Mouse (Mus musculus): ENCODE results near the gene Snrnp70.

Gene Snrnp70

DNA sequence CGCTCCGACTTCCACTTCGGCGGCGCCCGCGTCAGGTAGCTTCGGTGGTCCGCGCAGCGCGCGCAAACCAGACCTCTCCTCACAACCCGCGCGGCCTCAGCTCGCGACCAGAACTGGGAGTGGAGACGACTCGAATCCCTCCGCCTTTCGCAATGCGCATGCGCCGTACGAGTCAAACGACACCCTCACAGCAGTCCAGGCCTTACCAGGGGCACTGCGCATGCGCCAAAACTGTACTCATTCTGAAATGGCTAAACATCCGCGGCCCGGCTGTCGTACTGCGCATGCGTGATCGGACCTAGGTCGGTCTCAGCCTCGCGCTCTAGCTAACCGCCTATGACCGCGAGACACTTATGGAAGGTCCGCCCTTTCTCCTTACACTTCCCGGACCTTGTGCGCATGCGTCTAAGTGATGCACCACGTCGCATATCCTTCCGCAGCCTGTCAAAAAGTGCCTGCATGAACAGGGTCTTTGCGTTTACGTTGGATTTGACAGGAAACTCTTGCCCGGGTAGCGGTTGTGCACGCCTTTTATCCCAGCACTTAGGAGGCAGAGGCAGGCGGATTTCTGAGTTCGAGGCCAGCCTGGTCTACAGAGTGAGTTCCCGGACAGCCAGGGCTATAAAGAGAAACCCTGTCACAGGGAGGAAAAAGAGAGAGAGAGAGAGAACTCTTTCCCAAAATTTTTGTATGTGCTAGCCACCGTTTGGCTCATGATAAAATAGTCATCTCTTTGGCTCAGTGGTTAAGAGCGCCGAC, at the start of gene Snrnp70:
Gene Snrnp70 (minus strand): TSS at position 165 of the 759 bp plus-strand sequence.
- DNase-seq (ENCODE audit: low read depth) = peak; percentile 100

DNA sequence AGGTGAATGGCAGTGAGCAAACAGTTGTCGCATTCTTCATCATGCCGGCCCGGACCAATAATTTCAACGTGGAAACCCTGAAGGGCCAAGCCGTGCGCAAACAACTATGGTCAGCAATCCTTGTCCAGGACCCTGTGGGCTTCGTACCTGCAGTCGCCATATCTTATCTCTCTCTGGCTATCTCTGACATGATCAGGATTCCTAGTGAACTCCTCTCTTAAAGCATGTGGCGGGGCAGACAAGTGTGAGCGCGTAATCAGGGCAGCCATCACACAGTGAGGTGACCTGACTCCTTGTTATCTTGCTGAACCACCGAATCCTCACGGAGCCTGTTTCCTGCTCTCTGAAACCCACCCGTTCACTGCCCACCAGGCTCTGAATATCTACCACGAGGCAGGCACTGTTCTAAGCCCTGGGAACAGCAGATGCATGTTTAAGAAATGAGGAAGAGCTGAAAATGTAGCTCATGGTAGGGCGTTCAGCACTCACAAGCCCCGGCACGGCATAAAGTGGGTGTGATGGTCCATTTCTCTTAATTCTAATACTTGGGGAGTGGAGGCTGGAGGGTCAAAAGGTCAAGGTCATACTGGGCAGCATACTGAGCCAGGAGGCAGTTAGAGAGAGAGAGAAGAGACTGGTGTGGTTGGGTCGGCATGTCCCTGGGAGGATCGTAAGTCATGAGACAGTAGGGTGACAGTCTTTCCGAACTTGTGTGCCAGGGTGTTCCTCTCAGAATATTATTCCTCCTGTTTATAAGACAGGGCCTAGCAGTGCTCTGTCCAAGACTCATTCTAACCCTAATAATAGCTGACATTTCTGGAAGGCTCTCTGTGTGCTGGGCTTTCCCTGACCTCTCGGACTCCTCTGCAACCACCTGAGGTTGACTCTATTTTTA, 48.2 kb upstream of the Snrnp70 start:
- DNase-seq (ENCODE audit: low read depth) = no peak

DNA sequence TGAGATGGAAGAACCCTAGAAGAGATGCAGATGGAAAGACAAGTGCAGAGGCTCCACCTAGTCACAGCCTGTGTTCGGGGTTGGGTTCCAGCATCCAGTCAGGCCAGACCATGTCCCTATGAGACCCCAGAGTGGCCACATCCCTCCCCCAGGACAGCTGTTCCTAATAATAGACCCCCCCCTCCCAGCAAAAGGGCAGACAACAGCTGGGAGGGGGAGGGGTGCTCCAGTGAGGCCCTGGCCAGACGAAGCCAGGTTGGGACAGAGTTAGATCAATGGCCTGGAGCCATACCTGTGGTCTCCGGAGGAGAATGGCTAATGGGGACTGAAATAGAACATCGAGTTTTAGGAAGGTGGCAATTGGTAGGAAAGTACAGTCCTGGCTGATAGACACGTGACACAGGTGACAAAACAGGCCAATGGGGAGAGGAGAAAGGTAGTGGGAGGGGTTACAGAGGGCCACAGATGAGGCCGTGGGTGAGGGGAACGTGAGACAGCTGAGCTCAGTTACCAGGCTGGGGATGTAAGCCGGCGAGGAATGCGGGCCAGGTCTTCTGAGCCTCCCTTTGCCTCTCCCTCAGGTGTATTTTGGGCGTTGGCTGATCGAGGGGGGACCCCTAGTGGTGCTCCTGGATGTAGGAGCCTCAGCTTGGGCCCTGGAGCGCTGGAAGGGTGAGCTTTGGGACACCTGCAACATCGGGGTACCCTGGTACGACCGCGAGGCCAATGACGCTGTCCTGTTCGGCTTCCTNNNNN, 42.2 kb upstream of the Snrnp70 start, which contains the start of gene Ruvbl2:
Gene Ruvbl2 (minus strand): TSS at position 576 of the 756 bp plus-strand sequence.
- no peak for DNase-seq (ENCODE audit: low read depth)

DNA sequence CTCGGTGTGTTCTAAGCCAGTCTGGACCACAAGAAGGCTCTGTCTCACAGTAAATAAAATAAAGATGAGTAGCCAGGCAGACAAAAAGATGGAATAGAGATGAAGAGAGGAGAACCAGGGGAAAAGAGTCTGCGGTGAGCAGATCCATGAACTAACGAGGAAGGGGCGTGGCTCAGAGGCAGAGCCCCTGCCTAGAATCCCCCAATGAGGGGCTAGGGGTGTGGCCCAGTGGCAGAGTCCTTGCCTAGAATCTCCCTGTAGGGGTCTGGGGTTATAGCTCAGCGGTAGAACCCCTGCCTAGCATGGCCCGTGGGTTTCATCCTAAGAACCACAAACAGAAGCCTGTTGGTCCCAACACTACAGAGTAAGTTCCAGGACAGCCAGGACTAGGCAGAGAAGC, 41.5 kb upstream of the Snrnp70 start:
- no peak for DNase-seq (ENCODE audit: low read depth)

DNA sequence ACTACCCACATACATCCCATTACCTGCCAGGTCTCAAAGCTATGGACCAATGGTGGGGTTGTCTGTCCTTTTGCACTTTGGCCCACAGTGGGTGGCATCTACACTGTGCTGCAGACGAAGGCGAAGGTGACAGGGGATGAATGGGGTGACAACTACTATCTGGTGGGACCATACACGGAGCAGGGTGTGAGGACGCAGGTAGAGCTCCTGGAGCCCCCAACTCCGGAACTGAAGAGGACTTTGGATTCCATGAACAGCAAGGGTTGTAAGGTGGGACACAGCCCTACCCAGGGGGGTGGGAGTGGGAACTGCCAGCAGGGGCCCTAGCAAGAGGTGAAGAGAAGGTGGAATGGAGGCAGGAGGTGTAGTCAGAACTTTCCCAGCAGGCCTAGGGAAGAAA, 40.9 kb upstream of the Snrnp70 start:
- no peak for DNase-seq (ENCODE audit: low read depth)

DNA sequence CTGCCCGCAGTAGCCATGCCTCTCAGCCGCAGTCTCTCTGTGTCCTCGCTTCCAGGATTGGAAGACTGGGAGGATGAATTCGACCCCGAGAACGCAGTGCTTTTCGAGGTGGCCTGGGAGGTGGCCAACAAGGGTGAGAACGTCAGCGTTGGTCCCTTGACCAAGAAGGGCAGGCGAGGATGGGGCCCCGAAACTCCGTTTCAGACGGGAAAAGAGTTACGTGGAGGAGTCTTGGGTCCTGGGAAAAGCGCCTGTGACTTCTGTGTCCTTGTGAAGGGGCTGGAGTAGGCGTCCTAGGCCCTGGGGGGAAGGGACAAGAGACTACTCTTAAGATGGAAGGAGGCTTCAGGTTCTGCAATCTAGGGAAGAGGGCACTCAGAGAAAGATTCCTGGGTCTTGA, 39.5 kb upstream of the Snrnp70 start:
- DNase-seq (ENCODE audit: low read depth) = no peak

DNA sequence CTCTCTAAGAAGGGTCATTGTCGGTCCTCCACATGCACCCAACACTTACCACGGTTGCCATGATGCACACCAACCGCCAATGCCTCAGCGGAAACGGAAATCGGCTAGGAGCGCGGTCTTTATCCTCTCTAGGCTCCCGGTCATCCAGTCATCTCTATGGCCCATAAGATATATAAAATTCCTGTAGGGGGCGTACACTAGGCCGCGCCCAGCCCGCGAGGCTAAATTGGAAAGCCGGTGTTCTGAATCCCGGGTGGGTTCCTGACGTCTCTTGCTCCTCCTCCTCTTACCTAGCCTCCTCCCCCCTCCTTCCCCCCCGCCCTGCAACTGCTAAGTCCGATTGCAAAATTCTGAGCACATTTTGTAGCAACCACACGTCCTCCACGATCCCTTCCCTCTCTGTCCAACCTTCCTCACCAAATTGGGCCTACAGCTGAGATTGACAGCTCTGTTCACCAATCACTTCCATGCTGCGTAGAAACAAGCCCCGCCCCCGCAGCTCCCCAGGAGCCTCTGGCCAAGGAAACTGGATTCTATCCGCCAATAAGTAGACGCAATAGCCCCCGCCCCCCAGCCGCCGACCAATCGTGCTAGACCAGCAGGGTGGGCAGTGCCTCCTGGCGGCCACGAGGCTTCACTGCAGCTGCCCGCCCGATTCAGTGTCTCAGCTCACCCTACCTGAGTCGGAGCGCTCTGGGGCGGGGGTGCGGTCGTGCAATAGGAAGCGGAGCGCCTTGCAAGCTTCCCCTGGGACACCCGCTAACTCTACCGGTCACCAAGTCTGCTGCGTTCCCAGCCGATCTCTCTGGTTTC, 38.9 kb upstream of the Snrnp70 start, which contains the start of gene Gys1:
Gene Gys1 (plus strand): TSS at position 642 of the 813 bp plus-strand sequence.
- DNase-seq (ENCODE audit: low read depth) = peak; percentile 100

DNA sequence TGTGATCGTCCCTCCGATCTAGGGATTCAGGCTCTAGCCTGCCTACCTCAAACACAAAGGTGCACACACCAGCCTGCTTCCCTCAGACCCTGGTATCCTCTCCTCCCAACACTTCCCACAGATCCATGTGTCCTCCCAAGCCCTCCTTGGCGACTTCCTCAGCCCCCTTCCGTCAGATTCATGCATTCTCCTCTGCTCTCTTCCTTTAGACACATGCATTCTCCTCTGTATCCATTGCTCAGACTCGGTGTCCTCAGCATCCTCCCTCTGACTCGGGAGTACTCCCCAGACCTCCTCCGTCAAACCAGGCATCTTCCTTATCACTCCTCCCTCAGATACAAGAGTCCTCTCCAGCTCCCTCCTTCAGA, 38.3 kb upstream of the Snrnp70 start:
- no peak for DNase-seq (ENCODE audit: low read depth)

DNA sequence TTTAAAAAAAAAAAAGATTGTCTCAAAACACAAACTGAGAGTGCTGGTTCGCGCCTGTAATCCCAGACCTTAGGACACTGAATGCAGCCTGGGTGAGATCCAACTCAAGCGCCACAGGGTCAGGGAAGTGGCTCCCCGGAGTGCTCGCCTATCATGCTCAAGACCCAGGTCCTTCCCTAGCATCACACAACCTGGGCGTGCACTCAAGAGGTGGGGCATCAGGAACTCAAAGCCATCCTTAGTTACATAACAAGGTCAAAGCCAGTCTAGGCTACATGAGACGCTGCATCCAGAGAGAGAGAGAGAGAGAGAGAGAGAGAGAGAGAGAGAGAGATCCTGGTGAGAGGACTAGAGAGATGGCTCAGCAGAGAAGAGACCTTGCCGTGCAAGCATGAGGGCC, 31.0 kb upstream of the Snrnp70 start:
- DNase-seq (ENCODE audit: low read depth) = no peak

DNA sequence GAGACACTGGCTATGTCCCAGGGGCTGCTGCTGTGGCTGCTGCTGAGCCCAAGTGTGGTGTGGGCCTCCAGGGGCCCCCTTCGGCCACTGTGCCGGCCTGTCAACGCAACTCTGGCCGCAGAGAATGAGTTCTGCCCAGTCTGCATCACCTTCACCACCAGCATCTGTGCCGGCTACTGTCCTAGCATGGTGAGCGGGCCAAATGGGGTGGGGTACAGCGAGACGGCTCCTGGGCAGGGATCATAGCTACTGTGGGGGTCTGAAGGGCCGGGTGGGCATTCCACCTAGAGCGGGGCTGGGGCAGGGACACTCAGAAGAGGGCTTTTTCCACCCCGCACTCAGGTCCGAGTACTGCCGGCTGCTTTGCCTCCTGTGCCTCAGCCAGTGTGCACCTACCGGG, 25.7 kb upstream of the Snrnp70 start:
- DNase-seq (ENCODE audit: low read depth) = no peak

DNA sequence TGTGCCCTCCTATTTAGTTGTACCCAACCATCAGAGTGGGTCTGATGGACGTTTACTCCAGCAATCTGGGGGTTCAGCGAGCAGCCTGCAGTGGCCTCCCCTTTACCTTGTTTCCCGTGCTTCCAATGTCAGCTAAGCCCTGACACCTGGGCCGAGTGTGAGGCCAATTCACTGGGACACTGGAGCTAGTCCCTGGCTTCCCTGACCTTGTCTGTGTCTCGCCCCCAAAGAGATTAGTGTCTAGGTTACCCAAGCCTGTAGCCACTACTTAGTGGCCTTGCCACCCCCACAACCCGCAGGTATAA, 25.0 kb upstream of the Snrnp70 start, which contains the start of gene Lhb:
Gene Lhb (plus strand): TSS at position 206 of the 305 bp plus-strand sequence.
- DNase-seq (ENCODE audit: low read depth) = no peak

DNA sequence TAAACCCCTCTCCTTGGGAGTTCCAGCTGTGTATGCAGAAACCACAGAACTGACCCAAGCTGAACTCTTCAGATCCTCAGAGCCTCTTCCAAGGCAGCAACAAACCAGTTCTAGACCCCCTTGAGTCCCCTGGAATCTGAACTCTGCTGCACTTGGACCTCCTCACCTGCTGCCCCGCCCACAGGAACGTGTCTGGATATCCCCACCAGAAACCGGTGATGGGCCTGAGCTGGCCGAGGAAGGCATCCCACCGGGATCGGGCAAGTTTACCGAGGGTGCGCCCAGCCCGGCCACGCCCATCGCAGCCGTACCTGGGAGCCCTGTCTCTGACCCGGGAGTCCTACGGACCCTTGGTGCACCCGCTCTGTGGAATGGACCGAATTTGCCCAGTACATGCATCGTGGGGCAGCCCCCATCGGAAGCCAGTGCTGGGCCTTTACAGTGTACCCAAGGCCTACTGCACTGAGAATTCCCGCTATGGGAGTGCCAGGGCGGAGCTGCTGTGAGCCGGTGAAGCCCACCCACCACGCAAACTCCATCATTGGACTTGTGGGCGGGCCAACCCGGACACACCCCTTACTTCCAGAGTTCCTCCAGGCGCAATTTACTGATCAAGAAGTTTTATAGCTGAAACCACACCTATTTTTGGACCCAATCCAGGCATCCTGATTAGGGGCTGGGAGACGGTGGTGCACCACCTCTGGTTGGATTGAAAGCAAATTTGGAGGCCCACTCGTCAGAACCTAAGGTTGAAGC, 24.5 kb upstream of the Snrnp70 start:
- DNase-seq (ENCODE audit: low read depth) = no peak

DNA sequence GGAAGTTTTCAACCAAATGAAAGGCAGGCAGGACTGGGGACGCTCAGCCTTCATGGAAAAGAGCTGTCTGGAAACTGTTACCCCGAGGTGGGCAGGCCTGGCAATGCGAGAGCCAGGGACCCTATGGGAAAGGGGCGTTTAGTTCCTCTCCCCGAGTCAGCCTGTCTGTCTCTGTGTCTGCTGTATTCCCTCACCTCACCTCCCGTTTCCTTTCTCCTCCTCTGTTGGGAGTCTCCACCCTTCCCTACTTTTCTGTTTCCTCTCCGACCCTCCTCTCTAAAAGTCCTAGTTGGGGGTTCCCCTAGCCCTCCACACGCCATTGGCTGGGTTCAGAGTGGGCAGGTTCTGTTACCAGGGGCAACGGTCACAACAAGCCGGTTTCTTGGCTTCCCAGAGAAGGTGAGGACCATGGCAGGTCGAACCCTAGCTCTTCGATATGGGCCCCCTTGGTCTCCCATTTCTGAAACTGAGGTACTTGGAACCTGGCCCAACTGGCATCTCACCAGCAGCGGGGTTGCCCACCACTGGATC, 22.5 kb upstream of the Snrnp70 start:
- DNase-seq (ENCODE audit: low read depth) = no peak

DNA sequence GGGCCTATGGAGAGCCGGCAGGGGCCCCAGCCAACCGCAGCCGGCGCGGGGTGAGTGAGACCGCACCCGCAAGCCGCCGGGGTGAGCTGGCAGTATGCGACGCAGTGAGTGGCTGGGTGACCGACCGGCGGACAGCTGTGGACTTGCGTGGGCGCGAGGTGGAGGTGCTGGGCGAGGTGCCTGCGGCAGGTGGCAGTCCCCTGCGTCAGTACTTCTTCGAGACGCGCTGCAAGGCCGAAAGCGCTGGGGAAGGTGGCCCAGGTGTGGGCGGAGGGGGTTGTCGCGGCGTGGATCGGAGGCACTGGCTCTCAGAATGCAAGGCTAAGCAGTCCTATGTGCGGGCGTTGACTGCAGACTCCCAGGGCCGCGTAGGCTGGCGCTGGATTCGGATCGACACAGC, 20.1 kb upstream of the Snrnp70 start:
- DNase-seq (ENCODE audit: low read depth) = peak; percentile 70

DNA sequence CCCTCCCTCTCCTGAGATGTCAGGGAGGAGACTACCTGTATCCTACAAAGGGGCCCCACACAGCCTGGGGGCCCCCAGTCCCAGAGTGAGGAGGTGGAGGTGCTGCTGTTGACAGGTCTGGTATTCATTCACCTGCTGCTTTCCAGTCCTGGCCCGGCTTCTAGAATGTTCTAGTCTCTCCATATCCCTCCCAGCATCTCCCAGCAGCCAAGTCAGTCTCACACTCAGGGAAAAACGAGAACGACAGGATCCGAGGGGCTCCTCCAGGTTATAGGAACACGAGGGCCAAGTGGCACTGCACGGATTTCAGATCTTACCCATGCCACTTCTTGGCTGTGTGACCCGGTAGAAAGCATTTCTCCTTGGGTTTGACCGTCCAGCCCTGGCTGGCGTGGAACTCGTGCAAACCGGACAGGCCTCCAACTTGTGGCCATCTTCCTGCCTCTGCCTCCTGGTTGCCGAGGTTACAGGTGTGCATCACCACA, 19.2 kb upstream of the Snrnp70 start:
- peak; percentile 44 for DNase-seq (ENCODE audit: low read depth)

DNA sequence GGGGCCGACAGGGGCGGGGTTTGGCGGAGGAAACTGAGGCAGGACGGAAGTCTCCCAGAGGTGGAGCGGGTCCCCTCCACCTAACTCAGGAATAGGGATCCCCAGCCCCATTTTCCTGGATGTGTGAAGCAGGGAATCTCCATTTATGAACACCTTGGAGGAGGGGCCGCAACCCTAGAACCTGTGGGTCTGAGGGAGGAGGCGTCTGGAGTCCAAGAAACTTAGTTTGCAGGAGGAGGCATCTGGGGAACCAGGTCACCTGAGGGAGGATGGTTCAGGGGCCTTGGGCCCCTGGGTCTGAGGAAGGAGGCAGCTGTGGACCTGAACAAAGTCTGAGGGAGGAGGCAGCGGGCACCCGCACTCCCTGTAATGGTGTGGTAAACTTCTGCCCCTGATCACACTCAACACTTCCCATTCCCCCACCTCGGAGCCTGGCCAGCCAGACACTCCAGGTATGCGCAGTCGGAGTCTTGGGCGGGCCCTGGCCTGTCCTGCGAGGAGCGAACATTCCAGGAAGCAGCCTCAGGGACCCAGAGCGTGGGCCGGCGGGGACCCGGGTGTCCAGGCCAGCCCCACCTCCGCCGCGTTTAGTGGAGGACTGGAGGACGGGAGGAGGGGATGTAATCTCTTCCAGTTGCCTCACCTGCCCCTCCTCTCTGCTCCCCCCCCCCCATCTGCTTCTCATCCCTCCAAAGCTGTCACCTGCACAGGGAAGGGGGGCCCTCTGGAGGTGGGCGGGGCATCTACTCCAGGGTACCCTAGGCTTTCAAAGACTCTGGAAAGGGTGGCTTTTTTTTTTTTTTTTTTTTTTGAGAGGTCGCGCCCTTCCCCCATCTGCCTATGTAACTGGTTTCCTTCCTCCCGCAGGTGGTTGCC, 18.6 kb upstream of the Snrnp70 start:
- DNase-seq (ENCODE audit: low read depth) = peak; percentile 52

DNA sequence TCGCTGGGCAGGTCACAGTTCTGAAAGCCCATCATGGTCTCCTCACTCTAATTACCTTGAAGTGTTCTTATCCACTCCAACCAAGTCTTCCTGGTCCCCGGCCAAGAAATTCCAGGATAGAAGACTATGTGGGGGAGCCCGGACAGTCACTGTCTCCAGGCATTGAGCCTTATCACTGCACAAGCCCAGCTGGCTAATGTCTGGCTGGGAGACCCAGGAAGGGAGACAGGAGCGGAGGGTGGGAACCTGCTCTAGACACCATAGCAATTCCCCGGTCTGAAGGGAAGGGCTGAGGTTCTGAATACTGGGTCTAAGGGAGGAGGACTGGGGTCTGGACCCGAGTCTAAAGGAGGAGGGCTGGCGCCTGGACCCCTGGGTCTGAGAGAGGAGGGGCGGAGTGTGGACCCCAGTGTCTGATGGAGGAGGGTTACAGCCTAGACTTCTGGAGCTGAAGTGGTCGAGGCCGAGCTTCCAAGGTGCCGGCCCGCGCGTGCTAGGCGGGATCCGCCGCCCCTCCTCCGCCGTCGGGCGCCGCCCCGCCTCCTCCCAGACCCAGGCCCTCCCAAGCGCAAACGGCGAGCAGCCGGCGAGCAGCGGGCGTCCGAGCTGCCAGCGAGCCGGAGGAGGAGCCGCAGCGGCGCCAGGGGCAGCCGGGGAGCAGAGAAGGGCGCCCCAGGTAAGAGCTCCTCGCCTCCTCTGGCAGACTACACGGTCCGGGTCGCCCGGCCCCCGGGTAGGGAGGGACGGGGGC, 17.7 kb upstream of the Snrnp70 start, which contains the start of gene Ntf5:
Gene Ntf5 (plus strand): TSS at position 583 of the 751 bp plus-strand sequence.
- no peak for DNase-seq (ENCODE audit: low read depth)

DNA sequence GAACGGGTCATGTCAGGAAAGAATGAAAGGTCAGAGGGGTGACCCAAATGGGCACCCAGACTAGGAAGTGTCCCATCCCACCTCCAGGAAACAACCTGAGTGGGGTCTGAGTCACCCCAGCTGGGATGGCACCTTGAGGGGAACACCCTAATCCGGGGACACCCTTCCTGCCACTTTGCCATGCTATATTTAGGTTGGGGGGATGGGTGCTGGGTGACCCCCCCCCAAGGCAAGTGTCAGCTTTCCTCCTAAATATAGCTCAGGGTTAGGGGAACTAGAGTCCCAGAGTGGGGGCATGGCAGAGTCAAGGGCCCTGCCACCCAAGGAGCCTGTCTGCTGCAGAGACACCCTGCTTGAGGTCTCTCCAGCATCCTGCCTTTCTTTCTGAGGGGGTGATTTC, 16.9 kb upstream of the Snrnp70 start:
- no peak for DNase-seq (ENCODE audit: low read depth)
